Mouse (Mus musculus): ENCODE results near the gene Crot.
A peak's percentile ranks its signal among the peaks of the same experiment; 100 is the strongest.
"Not testable (repeated sequence)": the region's sequence is repeated elsewhere in the genome, so short reads cannot be mapped to it uniquely, and the experiment has no call there.

The Crot gene

DNA sequence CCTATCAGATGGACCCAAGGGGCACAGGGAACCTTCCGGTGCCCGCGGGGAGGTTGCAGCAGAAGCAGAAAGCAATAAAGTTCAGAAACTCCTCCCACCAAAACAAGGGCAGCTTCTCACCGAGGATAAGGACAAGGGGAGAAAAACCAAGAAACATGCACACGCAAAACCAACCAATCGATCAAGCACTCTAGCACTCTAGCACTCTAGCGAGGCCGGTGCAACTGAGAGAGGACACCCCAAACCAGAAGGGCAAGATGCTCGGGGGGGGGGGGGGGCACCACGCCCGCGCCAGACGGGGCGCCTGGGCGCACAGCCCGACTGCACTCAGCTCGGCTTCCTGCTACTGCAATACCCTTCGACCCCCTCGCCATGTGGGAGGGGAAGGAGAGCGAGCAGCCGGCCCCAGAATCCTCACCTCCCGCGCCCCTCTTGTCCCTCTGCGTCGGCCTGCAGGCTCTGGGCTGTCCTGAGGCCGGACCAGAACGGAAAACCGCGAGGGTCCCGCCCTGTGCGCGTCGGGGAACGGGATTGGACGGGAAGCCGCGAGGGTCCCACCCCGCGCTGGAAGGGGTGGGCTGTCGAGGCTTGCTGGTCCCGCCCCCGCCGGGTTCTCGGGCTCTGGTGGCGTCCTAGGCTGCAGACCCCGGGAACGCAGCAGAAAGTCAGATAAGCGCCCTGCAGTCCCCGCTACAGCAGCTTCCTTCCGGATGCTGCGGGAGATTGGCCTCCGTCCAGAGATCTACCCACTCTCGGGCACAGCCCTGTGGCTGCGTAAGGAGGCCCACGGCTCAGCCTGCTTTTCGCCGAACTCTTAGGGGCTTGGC lies at the start of gene Crot:
Crot (minus strand) TSS at position 639 of the 827 bp plus-strand sequence.
- DNase-seq (ENCODE audit: low read depth in 2 of 2, low spot score in 2 of 2), result peak; percentile 72 to 83

DNA sequence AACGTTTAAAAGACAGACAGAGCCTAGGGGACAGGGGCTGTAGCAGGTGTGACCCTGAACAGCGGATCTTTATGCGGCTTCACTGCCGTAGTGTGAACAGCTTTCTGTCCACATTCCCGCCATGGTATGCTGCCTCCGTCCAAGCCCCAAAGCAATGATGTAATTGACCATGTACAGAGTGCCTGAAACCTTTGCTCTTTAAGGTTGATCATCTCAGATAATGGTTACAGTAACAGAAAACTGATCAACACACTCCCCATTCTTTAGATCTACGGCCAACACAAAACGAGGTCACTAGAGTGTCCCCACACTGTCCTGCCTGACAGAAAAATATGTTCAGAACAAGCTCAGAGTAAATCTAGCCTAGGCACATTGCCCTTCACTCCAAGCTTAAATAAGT lies 48.8 kb upstream of the Crot start:
- no peak for DNase-seq (ENCODE audit: low read depth in 2 of 2, low spot score in 2 of 2)

DNA sequence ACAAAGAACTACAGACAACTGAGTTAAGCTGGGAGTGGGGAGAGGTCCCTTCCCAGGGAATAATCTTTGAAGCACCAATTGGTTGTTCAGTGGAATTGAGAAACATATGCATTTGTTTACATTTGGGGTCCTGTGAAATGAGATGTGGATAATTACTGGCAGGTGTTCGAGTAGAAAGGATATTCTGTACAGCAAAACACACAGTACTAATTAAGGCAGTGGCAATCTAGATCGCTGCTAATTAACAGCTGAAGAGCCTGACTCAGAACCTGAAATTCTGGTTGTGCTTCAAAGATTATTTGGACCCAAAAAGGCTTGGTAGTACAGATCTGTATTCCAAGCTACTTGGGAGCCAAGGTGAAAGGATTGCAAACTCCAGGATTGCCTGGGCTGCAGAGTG lies 47.7 kb upstream of the Crot start:
- DNase-seq (ENCODE audit: low read depth in 2 of 2, low spot score in 2 of 2), result no peak

DNA sequence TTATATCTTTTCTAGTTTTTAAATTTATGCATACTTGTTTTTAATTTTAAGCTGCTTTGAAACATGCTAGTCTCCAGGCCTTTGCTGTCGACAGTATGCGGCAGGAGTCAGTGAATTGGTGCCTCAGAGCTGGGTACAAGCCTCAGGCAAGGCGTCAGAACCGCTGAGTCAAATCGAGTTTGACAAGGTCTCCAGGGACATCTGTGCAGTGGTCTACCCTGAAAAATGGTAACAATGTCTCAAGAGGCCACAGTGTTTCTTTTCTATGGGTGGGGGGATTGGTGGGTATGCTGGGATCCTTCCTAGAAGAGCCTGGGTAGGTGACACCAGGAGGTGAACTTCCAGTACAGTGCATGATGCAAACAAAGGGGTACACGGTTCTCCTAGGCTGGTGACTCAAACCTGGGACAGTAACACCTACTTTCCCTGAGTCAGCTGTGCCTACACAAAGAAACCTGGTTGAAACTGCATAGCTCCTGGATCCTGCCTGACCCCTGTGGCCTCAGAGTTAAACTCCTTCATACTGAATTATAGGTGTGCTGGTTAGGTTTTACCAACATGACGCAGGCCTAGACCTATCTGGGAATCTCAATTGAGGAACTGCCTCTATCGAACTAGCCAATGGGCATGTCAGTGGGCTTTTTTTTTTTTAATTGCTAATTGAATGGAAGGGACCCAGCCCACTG lies 46.6 kb upstream of the Crot start:
- no peak for DNase-seq (ENCODE audit: low read depth in 2 of 2, low spot score in 2 of 2)

GRCm38 (mm10) chr5:9042721-9043416 lies 45.7 kb upstream of the Crot start:
- no peak for DNase-seq (ENCODE audit: low read depth in 2 of 2, low spot score in 2 of 2)

DNA sequence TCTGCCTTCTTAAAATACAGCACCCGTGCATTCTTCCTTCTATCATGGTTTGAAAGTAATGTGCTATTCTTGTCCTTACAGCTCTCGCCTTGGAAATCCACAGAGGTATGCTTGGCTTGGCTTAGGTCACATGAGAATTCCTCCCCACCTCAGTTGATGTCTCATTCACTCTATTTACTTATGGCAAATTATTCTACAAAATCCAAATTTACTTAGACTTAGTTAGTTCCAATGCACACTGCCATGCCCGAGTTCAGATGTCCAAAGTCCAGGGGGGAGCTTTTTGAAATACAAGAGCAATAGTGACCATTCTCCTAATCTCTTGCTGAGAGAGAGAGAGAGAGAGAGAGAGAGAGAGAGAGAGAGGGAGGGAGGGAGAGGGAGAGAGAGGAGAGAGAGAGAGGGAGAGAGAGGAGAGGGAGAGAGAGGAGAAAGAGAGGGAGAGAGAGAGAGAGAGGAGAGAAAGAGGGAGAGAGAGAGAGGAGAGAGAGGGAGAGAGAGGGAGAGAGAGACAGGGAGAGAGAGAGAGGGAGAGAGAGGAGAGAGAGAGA lies 43.6 kb upstream of the Crot start:
- no peak for DNase-seq (ENCODE audit: low read depth in 2 of 2, low spot score in 2 of 2)

DNA sequence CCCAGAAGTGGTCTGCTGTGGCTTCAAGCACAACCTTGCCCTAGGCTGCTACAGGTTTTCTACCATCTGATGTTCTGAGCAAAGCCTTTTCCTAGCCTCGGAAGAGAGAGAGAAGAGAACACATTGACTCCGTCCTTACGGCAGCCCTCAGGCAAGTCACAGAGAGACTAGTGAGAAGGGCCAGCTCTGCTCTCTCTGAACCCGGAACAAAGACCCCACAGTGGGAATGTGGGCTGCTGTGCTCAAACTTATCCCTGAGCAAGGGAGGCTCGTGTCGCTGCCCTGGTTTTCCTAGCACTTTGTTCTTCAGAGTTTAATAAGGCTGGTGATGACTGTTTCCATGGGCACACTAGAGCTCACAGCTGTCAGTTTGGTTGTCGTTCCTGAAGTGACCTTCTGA lies 42.9 kb upstream of the Crot start:
- no peak for DNase-seq (ENCODE audit: low read depth in 2 of 2, low spot score in 2 of 2)

DNA sequence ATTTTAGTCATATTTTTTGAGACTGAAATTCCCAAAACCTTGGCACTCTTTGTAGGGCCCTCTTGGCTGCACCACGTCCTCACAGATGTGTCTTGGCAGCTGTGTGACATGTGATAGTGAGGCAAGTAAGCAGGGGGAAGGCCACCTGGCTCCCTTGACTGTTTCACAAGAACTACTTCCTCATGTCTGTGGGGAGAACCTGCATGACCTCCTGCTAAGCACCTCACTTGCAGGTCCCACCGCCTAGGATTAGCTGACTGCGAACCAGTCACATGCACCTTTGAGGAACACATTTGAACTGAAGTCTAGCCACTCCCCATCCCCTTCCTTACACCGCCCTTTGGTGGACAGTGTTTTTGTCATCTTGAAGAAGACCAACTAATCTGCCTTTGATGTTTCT lies 40.2 kb upstream of the Crot start:
- DNase-seq (ENCODE audit: low read depth in 2 of 2, low spot score in 2 of 2), result no peak

DNA sequence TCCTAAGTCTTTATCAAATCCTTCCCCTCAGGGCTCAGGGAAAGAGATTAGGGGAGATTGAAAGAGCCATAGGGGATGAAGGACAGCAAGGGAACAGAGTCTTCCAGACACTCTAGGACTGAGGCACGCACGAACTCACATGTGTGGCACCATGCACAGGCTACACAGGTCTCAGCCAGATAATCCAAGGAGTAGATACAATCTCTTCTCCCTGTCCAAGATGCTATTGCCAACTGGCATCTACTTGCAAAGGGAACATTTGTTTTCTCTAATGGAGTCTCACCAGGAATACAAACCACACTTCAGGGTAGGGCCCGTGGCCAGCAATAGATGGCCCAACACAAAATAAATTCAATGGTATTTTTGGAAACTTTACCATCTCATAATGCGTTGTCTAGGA lies 38.3 kb upstream of the Crot start:
- no peak for DNase-seq (ENCODE audit: low read depth in 2 of 2, low spot score in 2 of 2)

- DNase-seq (ENCODE audit: low read depth in 2 of 2, low spot score in 2 of 2), result no peak
Observed at GRCm38 (mm10) chr5:9034535-9034934, 37.4 kb upstream of the Crot start.

DNA sequence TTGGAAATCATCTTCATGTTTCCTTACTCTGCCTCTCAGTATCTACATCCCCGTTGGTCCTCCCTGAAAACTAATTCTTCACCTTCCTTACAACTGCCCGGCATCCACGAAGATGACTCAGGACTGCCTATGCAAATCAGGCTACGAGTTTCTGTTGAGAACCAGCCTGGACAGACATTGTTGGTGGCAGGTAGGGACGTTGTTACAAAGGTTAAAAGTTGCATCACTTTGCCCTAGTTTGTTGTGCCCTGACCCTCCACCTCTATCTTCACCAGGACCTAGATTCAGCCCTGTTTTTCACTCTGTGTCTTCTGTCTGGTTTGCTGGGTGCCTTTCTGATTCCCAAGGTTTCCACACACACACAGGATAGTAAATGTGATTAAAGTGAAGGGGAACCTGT lies 36.7 kb upstream of the Crot start:
- no peak for DNase-seq (ENCODE audit: low read depth in 2 of 2, low spot score in 2 of 2)

GRCm38 (mm10) chr5:9032641-9033040 lies 35.5 kb upstream of the Crot start:
- DNase-seq (ENCODE audit: low read depth in 2 of 2, low spot score in 2 of 2), result no peak

- no peak for DNase-seq (ENCODE audit: low read depth in 2 of 2, low spot score in 2 of 2)
Observed at GRCm38 (mm10) chr5:9032101-9032590, 35.0 kb upstream of the Crot start.

DNA sequence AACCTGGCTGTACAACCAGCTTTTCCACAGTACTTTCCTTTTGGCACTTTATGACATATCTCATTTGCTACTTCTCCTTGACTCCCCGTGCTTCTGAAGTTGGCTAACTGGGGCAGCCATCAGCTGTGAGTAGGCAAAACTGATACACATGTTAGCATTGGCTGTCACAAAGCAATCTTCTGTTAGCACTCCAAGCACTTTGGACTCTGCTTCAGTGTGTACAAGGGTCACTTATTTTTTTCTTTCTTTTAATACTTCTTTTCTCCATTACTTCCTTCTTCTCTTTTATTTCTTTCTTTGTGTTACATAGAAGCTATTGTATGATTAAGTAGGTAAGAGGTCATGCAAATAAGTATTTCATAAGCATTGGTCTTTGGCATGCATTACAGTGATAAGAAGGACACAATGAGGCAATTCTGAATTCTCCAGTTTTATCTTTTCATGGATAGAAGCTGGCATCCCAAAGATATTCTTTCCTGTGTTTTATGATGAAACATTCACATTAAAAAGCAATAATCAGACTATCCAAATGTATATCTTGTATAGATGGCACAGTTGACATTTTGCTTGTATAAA lies 31.2 kb upstream of the Crot start:
- no peak for DNase-seq (ENCODE audit: low read depth in 2 of 2, low spot score in 2 of 2)

- DNase-seq (ENCODE audit: low read depth in 2 of 2, low spot score in 2 of 2), result peak; percentile 5 to 13
Observed at GRCm38 (mm10) chr5:9015352-9015751, 18.2 kb upstream of the Crot start.

GRCm38 (mm10) chr5:9014774-9015173 lies 17.6 kb upstream of the Crot start:
- DNase-seq (ENCODE audit: low read depth in 2 of 2, low spot score in 2 of 2), result peak; percentile 32 to 45

GRCm38 (mm10) chr5:9011374-9011773 lies 14.2 kb upstream of the Crot start:
- DNase-seq (ENCODE audit: low read depth in 2 of 2, low spot score in 2 of 2), result no peak

- DNase-seq (ENCODE audit: low read depth in 2 of 2, low spot score in 2 of 2), result no peak
Observed at GRCm38 (mm10) chr5:9010166-9010565, 13.0 kb upstream of the Crot start.

DNA sequence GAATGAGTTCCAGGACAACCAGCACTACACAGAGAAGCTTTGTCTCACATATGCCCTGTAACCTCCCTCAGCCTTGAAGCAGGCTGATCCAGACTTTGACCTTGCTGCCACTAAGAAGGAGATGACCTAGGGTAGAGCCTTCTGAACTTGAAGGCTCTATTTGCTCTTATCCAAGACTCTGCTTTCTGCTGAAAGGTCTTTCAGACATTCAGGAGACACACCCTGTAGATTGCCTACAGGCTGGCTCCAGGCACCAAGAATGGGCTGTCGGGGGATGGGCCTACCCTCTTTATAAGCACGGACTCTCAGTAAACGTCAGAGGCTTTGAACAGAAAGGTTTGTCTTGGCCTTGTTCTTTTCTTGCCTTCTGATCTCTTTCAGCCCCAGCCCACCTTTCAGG lies 9.5 kb upstream of the Crot start:
- not testable (repeated sequence) for DNase-seq (ENCODE audit: low read depth in 2 of 2, low spot score in 2 of 2)

DNA sequence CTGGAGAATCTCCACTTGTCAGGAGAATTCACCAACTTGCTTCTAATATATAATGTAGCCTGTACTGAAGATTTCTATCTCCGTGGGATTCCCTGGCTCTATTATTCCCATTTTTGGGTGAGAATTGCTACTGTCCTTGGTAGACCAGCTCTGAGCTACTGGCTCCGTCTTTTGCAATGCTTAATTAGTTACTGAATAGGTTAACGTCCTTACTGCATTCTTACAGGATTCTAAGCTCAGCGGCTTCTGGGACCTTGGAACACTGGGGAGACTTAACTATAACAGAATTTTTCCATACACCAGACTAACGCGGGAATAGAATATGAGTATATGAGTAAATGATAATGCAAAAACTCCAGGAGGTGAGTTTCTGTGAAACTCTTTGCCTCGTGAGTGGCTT lies 2.9 kb upstream of the Crot start:
- DNase-seq (ENCODE audit: low read depth in 2 of 2, low spot score in 2 of 2), result not testable (repeated sequence)

DNA sequence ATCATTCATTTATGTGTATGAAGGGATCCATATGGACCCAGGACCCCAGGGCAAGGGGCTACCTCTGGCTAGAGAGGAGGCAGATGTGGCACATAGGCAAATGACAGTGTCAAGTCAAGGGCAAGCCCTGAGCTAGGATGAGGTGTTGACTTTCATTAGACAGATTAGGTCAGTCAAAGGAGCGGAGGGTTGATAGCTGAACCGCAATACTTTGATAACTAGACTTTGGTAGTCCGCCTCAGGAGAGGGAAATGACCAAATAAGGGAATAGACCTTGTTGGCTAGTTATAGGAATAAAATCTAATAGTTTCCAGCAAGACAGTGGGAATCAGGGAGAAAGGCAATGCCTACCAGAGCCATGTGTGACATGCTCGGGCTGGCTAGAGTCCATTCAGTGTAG lies 2.0 kb upstream of the Crot start:
- DNase-seq (ENCODE audit: low read depth in 2 of 2, low spot score in 2 of 2), result no peak
